16 mouse cellular contexts compared by ENCODE assay signal in genomic region chr12:15761453-15762116, GRCm38 (mm10). TPM values are rescaled to one million over a fixed set of nuclear protein-coding genes. Genes with fewer than 3 reads are reported as not detected.
DNase-seq lines count a peak whose midpoint lies in the region; ATAC-seq and TF ChIP-seq lines count a peak whose summit lies in the region.
"Had no signal": no experiment of that assay in that cellular context is flagged by ENCODE, and none has a peak within 500 bp of the region (broad histone marks: within the 10 kb centered on the region; RNA-seq: fewer than 3 reads in every experiment).

No protein-coding gene starts in this region.

- peak; percentile 29 for DNase-seq in heart, postnatal 4 days
- peak; percentile 65 to 90 for DNase-seq in layer of hippocampus, adult 2 months (ENCODE audit: low spot score in 2 of 2)
- peak; percentile 45 to 71 for DNase-seq in left cerebral cortex, postnatal 10 days (ENCODE audit: extremely low spot score in 1 of 2, low spot score in 2 of 2)
- peak; percentile 90 to 93 for DNase-seq in right cerebral cortex, postnatal 36 days (ENCODE audit: low spot score in 2 of 2)
- DNase-seq in spleen, adult 12 weeks (ENCODE audit: low spot score), result no peak
- DNase-seq in thymus, adult 18-20 months, result no peak
- DNase-seq in ovary, postnatal 10 days (ENCODE audit: low spot score), result no peak
- DNase-seq: adrenal gland, postnatal 36 days; cerebellum, adult 8-10 months; kidney, adult 18-20 months had no signal

- no peak overlapping the region for H3K4me3 ChIP-seq in heart, embryonic 11.5 days (ENCODE audit: low read depth, low read length)
- no peak overlapping the region for H3K4me3 ChIP-seq in layer of hippocampus, adult 2 months
- H3K4me3 ChIP-seq: embryonic facial prominence, embryonic 13.5 days; hindbrain, embryonic 10.5 days; limb, embryonic 15.5 days had no signal

- ATAC-seq in heart, embryonic 11.5 days (replicated peaks; ENCODE audit: insufficient number of reproducible peaks, low FRiP score, low TSS enrichment), result no peak

- no peaks in the 10 kb centered on the region for H3K9me3 ChIP-seq in heart, embryonic 11.5 days (replicated peaks; ENCODE audit: control insufficient read depth, low read length)
- H3K9me3 ChIP-seq: embryonic facial prominence, embryonic 13.5 days; hindbrain, embryonic 10.5 days; limb, embryonic 15.5 days had no signal

- H3K27me3 ChIP-seq in heart, embryonic 11.5 days (ENCODE audit: control insufficient read depth, insufficient read depth, low read length), result no peaks in the 10 kb centered on the region
- H3K27me3 ChIP-seq: CH12.LX; embryonic facial prominence, embryonic 13.5 days; limb, embryonic 15.5 days had no signal

- no peaks in the 10 kb centered on the region for H3K4me1 ChIP-seq in heart, embryonic 11.5 days (ENCODE audit: control insufficient read depth, insufficient read depth, low read length)
- H3K4me1 ChIP-seq: embryonic facial prominence, embryonic 13.5 days; limb, embryonic 15.5 days had no signal

- 83% methylated on average over 8 of the region's 8 CpGs for WGBS in heart, embryonic 11.5 days (ENCODE audit: insufficient replicate concordance)

- H3K36me3 ChIP-seq in heart, embryonic 11.5 days (ENCODE audit: control insufficient read depth, insufficient read depth, low read length), result no peaks in the 10 kb centered on the region
- H3K36me3 ChIP-seq: embryonic facial prominence, embryonic 13.5 days; hindbrain, embryonic 10.5 days; limb, embryonic 15.5 days had no signal

- H3K27ac ChIP-seq in heart, embryonic 11.5 days (ENCODE audit: low read depth, low read length), result no peak overlapping the region
- H3K27ac ChIP-seq in layer of hippocampus, adult 2 months, result peak overlapping the region; percentile 71
- H3K27ac ChIP-seq: embryonic facial prominence, embryonic 13.5 days; hindbrain, embryonic 10.5 days; limb, embryonic 15.5 days; macrophage had no signal

- no peak for TF ChIP-seq CTCF in layer of hippocampus, adult 2 months (conservative IDR thresholded peaks at IDR 0.05)

- intact Hi-C loops in left cerebral cortex, postnatal 10 days (cut with DNase I), result no loop called here

- no peak overlapping the region for H3K4me2 ChIP-seq in heart, embryonic 11.5 days
- H3K4me2 ChIP-seq: embryonic facial prominence, embryonic 13.5 days; limb, embryonic 15.5 days had no signal

- no peak overlapping the region for H3K9ac ChIP-seq in heart, embryonic 11.5 days (ENCODE audit: low read depth, low read length)
- H3K9ac ChIP-seq: embryonic facial prominence, embryonic 13.5 days; limb, embryonic 15.5 days had no signal

RNA-seq across cellular contexts. Expression of gene Trib2, which starts 55.1 kb away (rescaled TPM):
- 10 to 100 TPM; 73.6 to 83.6 TPM for total RNA-seq in heart, postnatal 4 days (2021)
- 45.4 and 53.5 TPM in 2 replicates for polyA plus RNA-seq in heart, embryonic 11.5 days (2014; fragmentation: Nextera tagmentation; extraction: Ambion mirVana)
- total RNA-seq in layer of hippocampus, adult 2 months (2021), result 10 to 100 TPM; 32.2 to 33.5 TPM
- total RNA-seq in left cerebral cortex, postnatal 10 days (2021), result 10 to 100 TPM; 73.8 to 79.8 TPM

Comparison
In these comparisons a context has a peak if more than half of its experiments do, and no peak if none do; other contexts are left out.
1. DNase-seq: peak in heart, postnatal 4 days (single experiment), layer of hippocampus, adult 2 months (2 of 2), left cerebral cortex, postnatal 10 days (2 of 2) and right cerebral cortex, postnatal 36 days (2 of 2); none in spleen, adult 12 weeks (single experiment), thymus, adult 18-20 months (0 of 2) and ovary, postnatal 10 days (single experiment).